ENCODE assay signal across 11 mouse cellular contexts in genomic region chr9:69466098-69466497, GRCm38 (mm10). TPM values are rescaled to one million over a fixed set of nuclear protein-coding genes. Genes with fewer than 3 reads are reported as not detected.
DNase-seq lines count a peak whose midpoint lies in the region; ATAC-seq lines count a peak whose summit lies in the region.
"Had no signal": no experiment of that assay in that cellular context is flagged by ENCODE, and none has a peak within 500 bp of the region (broad histone marks: within the 10 kb centered on the region; RNA-seq: fewer than 3 reads in every experiment).

No protein-coding gene starts in this region.

- H3K4me1 ChIP-seq in heart, embryonic 12.5 days (replicated peaks), result peaks cover 55% of the 10 kb centered on the region
- peaks cover 48% of the 10 kb centered on the region for H3K4me1 ChIP-seq in lung, embryonic 16.5 days (replicated peaks; ENCODE audit: control insufficient read depth, insufficient read depth, low read length)
- H3K4me1 ChIP-seq in stomach, embryonic 16.5 days (ENCODE audit: control insufficient read depth, insufficient read depth, low read length), result peaks cover 69% of the 10 kb centered on the region

- H3K9ac ChIP-seq in heart, embryonic 12.5 days, result no peak overlapping the region
- H3K9ac ChIP-seq in lung, embryonic 16.5 days (ENCODE audit: low read length), result no peak overlapping the region
- H3K9ac ChIP-seq in stomach, embryonic 16.5 days (ENCODE audit: low read length), result no peak overlapping the region

- no peak for DNase-seq in heart, postnatal 25 days (ENCODE audit: low spot score)
- no peak for DNase-seq in lung, postnatal 36 days
- DNase-seq in fibroblast of lung, adult 2 months (ENCODE audit: low read depth), result peak; percentile 79
- no peak for DNase-seq in spleen, adult 18-20 months
- no peak for DNase-seq in embryo, embryonic 10.5 days (ENCODE audit: low spot score)
- DNase-seq: cerebellum, adult 9-11 months; heart, postnatal 36 days had no signal

- H3K4me2 ChIP-seq in heart, embryonic 12.5 days, result no peak overlapping the region
- H3K4me2 ChIP-seq in lung, embryonic 16.5 days (ENCODE audit: low read depth, low read length), result no peak overlapping the region
- H3K4me2 ChIP-seq in stomach, embryonic 16.5 days (ENCODE audit: low read depth, low read length), result no peak overlapping the region

- no peaks in the 10 kb centered on the region for H3K9me3 ChIP-seq in heart, embryonic 12.5 days (replicated peaks)
- no peaks in the 10 kb centered on the region for H3K9me3 ChIP-seq in lung, embryonic 16.5 days (ENCODE audit: control insufficient read depth, low read length)
- H3K9me3 ChIP-seq in stomach, embryonic 16.5 days (replicated peaks; ENCODE audit: control insufficient read depth, low read length), result no peaks in the 10 kb centered on the region

- no peak overlapping the region for H3K4me3 ChIP-seq in heart, embryonic 12.5 days
- H3K4me3 ChIP-seq in lung, embryonic 16.5 days (ENCODE audit: low read length), result no peak overlapping the region
- no peak overlapping the region for H3K4me3 ChIP-seq in stomach, embryonic 16.5 days (replicated peaks; ENCODE audit: low read length)

- intact Hi-C loops in heart, postnatal 25 days (cut with DNase I), result no loop called here

- H3K27me3 ChIP-seq in heart, embryonic 12.5 days (replicated peaks), result no peaks in the 10 kb centered on the region
- no peaks in the 10 kb centered on the region for H3K27me3 ChIP-seq in lung, embryonic 16.5 days (ENCODE audit: control insufficient read depth, insufficient read depth, low read depth, low read length)
- no peaks in the 10 kb centered on the region for H3K27me3 ChIP-seq in stomach, embryonic 16.5 days (ENCODE audit: control insufficient read depth, insufficient read depth, low read length)
- H3K27me3 ChIP-seq: CH12.LX had no signal

- ATAC-seq in heart, embryonic 12.5 days (ENCODE audit: insufficient number of reproducible peaks, low FRiP score), result no peak
- ATAC-seq in lung, embryonic 16.5 days (ENCODE audit: low read depth), result no peak
- no peak for ATAC-seq in stomach, embryonic 16.5 days (ENCODE audit: insufficient read depth, low FRiP score)

- peak overlapping the region; percentile 52 for H3K27ac ChIP-seq in heart, embryonic 12.5 days (ENCODE audit: poor library complexity, severe bottlenecking)
- H3K27ac ChIP-seq in lung, embryonic 16.5 days (ENCODE audit: low read length), result peak overlapping the region; percentile 27; the same call in 1 of the 2 replicates
- H3K27ac ChIP-seq in stomach, embryonic 16.5 days (ENCODE audit: low read length), result peak overlapping the region; percentile 82

- WGBS in heart, embryonic 12.5 days, result 76% methylated on average over 4 of the region's 4 CpGs
- WGBS in lung, embryonic 16.5 days, result 44% methylated on average over 4 of the region's 4 CpGs
- WGBS in stomach, embryonic 16.5 days, result 33% methylated on average over 4 of the region's 4 CpGs

- peaks cover 55% of the 10 kb centered on the region for H3K36me3 ChIP-seq in heart, embryonic 12.5 days
- H3K36me3 ChIP-seq in lung, embryonic 16.5 days (ENCODE audit: control insufficient read depth, insufficient read depth, low read length), result peaks cover 25% of the 10 kb centered on the region
- peaks cover 15% of the 10 kb centered on the region; the same call in 1 of the 2 replicates for H3K36me3 ChIP-seq in stomach, embryonic 16.5 days (ENCODE audit: control insufficient read depth, insufficient read depth, low read length)

RNA-seq across cellular contexts. Expression of gene Anxa2, which starts 12.7 kb away (rescaled TPM):
- polyA plus RNA-seq in heart, embryonic 12.5 days (2016; fragmentation: Nextera tagmentation; extraction: Ambion mirVana), result 378 and 387 TPM in 2 replicates
- total RNA-seq in heart, postnatal 25 days (2021), result 100 to 1,000 TPM in 1 of 2 experiments, 10 to 100 TPM in 1; 95.4 to 104 TPM
- polyA plus RNA-seq in lung, embryonic 16.5 days (2015; fragmentation: Nextera tagmentation; extraction: Ambion mirVana), result 973 and 1,115 TPM in 2 replicates
- polyA plus RNA-seq in stomach, embryonic 16.5 days (2015; fragmentation: Nextera tagmentation; extraction: Ambion mirVana), result 1,223 and 1,404 TPM in 2 replicates

Comparison
In these comparisons a context has a peak if more than half of its experiments do, and no peak if none do; other contexts are left out.
1. H3K27ac ChIP-seq: peak in every context shown above with its lines; median percentile 82 in stomach, embryonic 16.5 days; 52 in heart, embryonic 12.5 days; 27 in lung, embryonic 16.5 days.